Mouse (Mus musculus): ENCODE data around the gene Sfrp2.

DNA sequence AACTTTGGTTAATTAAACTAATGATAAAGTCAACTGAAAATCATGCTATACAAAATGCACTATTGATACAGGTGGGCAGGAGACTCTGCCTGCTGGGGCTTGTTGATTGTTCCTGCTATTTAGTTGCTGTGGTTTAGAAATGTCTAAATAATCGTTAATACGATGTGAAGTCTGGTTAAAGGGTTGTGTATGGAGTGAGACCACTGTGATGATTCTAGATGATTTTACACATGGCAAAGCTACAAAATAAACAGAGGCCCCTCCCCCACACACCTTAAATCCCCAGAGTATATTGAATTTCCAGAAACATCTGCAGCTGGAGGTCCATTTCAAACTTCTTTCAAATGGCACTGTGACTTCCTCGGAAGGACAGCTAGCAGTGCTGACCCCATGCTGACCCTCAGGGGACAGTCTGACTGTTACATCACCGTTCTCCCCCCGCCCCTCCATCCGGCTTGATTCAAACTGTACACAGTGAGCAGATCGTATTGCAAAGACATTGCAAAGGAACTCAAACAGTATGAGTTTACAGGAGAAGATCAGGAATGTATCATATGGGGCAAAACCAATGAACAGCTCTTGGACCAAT is 48.4 kb upstream of the Sfrp2 start:
- TF ChIP-seq CTCF (IDR thresholded peaks at IDR 0.05; ENCODE audit: control insufficient read depth, insufficient read depth, low read length) (no peak), POLR2A (IDR thresholded peaks at IDR 0.05; ENCODE audit: borderline replicate concordance, control insufficient read depth, low read depth, low read length) (no peak)

Measured in bone marrow, adult 2 months (tissue).